Mouse (Mus musculus) kidney, adult 2 months (tissue): ENCODE data around the gene Bcr. TPM values are rescaled to one million over a fixed set of nuclear protein-coding genes. Genes with fewer than 3 reads are reported as not detected.

Experiments
- DNase-seq: peaks from one replicate; pipeline ENCODE4 v3.0.0; 2021
- H3K27ac ChIP-seq: fragments of 200-500 bp; 2 replicates; pipeline ENCODE4 v1.5.1; 2012; ENCODE audit warnings: low read depth, low read length, control low read depth, inconsistent platforms; ENCODE audit not compliant: insufficient read depth
- H3K27me3 ChIP-seq: fragments of 200-500 bp; replicated peaks from 2 replicates; pipeline ENCODE4 v1.6.1; 2012; ENCODE audit warnings: mild to moderate bottlenecking, moderate library complexity, low read length, inconsistent platforms; ENCODE audit not compliant: control insufficient read depth, insufficient read depth
- H3K36me3 ChIP-seq: fragments of 200-500 bp; 2 replicates; pipeline ENCODE4 v1.6.1; 2012; ENCODE audit warnings: mild to moderate bottlenecking, moderate library complexity, low read length, inconsistent platforms; ENCODE audit not compliant: control insufficient read depth, insufficient read depth
- H3K4me1 ChIP-seq: fragments of 200-500 bp; 2 replicates; pipeline ENCODE4 v1.6.1; 2011; ENCODE audit warnings: low read length; ENCODE audit not compliant: control insufficient read depth, insufficient read depth
- H3K4me3 ChIP-seq: fragments of 200-500 bp; 2 replicates; pipeline ENCODE4 v1.5.1; 2011; ENCODE audit warnings: mild to moderate bottlenecking, low read depth, low read length, control low read depth; ENCODE audit not compliant: insufficient read depth
- CTCF ChIP-seq: fragments of 200-500 bp; conservative IDR thresholded peaks from 2 replicates; pipeline ENCODE4 v1.5.1; 2011; ENCODE audit warnings: low read depth, mild to moderate bottlenecking, control low read depth, low read length, moderate library complexity, mixed read lengths; ENCODE audit not compliant: insufficient read depth, insufficient read length
- POLR2A ChIP-seq: fragments of 200-500 bp; IDR thresholded peaks from one replicate; pipeline ENCODE4 v1.6.1; 2011; ENCODE audit warnings: low read depth, low read length, control low read depth
- WGBS: fragments of 180-500 bp; shearing (Covaris S2); methylation state at CpG from one replicate; pipeline ENCODE4 v1.1.7; 2018; 5-methylcytosine and 5-hydroxymethylcytosine counted together
- polyA plus RNA-seq: library from polyadenylated mRNA; depleted of rRNA; stranded (reverse); fragments of >200 nt; gene quantifications from 2 replicates; pipeline ENCODE4 v1.2.3, GENCODE M21; 2012

Bcr gene
- polyA plus RNA-seq, 1 experiment, result 28.7 TPM

- no peak for DNase-seq
- no peak overlapping the region for H3K27ac ChIP-seq
- H3K4me3 ChIP-seq, result no peak overlapping the region
- no peaks in the 10 kb centered on the region for H3K36me3 ChIP-seq
- 94% methylated on average over 15 of the region's 15 CpGs for WGBS
- TF ChIP-seq POLR2A (no peak), CTCF (no peak)
- no peaks in the 10 kb centered on the region for H3K27me3 ChIP-seq
- H3K4me1 ChIP-seq, result no peaks in the 10 kb centered on the region
Observed at GRCm38 (mm10) chr10:75045831-75046230, 14.6 kb upstream of the Bcr start.

- TF ChIP-seq CTCF (no peak), POLR2A (no peak)
- no peaks in the 10 kb centered on the region; the same call in 1 of the 2 replicates for H3K4me1 ChIP-seq
- no peak overlapping the region for H3K27ac ChIP-seq
- DNase-seq, result no peak
- WGBS, result 96% methylated on average over 7 of the region's 7 CpGs
- no peak overlapping the region for H3K4me3 ChIP-seq
- no peaks in the 10 kb centered on the region for H3K36me3 ChIP-seq
- no peaks in the 10 kb centered on the region for H3K27me3 ChIP-seq
Observed at GRCm38 (mm10) chr10:75048711-75049110, 11.7 kb upstream of the Bcr start.

DNA sequence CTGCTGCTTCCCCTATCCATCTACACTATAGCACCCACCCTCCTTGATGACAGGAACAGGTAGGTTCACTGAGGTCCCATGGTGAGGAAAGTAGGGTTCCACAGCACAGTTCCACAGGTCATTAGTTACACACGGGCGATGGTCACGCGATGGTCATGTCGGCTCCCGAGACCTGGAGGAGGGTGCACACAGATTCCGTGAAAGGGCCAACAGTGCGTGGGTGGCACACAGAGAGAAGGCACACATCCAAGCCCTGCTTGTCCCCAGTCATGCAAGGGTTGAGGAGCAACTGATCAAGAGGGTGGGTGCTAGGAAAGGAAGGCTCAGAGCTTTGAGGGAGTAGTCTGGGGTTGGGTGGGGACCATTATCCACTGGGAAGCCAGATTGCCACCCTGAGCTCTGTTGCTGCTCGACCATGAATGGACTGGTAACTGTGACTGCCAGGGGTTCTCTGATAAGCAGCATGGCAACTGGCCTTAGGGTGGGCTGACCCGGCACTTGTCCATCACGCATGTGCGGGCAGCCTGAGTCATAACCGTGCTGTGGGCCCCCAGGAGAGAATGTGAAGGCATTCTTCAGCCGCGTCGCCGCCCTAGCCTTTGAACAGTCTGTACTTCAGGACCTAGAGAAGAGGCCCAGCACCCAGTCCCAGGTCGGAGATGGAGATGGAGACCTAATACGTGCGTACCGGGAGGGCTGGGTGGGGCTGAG is 8.9 kb upstream of the Bcr start:
- no peak overlapping the region for H3K27ac ChIP-seq
- DNase-seq, result no peak

DNA sequence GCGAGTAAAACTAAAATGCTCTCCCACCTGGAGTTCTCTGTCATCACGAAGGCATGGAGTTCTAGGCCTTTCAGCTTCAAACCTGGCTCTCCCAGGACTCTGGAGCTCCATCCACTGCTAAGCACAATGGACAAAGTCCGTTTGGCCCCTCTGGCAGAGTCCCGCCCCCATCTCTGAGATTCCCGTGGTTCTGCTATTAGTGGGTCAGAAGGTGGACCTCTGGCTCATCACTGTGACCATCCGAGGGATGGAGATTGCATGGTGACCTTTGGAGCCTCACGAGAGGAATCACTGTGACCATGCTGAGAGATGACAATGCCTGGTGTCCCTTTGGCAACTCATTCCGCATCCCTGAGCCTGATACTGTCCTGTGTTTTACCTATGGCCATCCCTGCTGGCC is 7.5 kb upstream of the Bcr start:
- peaks cover 5% of the 10 kb centered on the region; the same call in 1 of the 2 replicates for H3K4me1 ChIP-seq
- no peaks in the 10 kb centered on the region for H3K36me3 ChIP-seq
- no peak overlapping the region for H3K4me3 ChIP-seq
- peak; percentile 85 for DNase-seq
- 54% methylated on average over 8 of the region's 8 CpGs for WGBS
- TF ChIP-seq CTCF (no peak), POLR2A (no peak)
- no peaks in the 10 kb centered on the region for H3K27me3 ChIP-seq
- no peak overlapping the region for H3K27ac ChIP-seq

More for the DNA sequence above, 8.9 kb upstream of the Bcr start:
- no peak overlapping the region for H3K4me3 ChIP-seq
- no peak for TF ChIP-seq POLR2A
- no peak for TF ChIP-seq CTCF
- H3K4me1 ChIP-seq, result peaks cover 5% of the 10 kb centered on the region; the same call in 1 of the 2 replicates
- H3K36me3 ChIP-seq, result no peaks in the 10 kb centered on the region
- WGBS, result 85% methylated on average over 21 of the region's 21 CpGs
- no peaks in the 10 kb centered on the region for H3K27me3 ChIP-seq

DNA sequence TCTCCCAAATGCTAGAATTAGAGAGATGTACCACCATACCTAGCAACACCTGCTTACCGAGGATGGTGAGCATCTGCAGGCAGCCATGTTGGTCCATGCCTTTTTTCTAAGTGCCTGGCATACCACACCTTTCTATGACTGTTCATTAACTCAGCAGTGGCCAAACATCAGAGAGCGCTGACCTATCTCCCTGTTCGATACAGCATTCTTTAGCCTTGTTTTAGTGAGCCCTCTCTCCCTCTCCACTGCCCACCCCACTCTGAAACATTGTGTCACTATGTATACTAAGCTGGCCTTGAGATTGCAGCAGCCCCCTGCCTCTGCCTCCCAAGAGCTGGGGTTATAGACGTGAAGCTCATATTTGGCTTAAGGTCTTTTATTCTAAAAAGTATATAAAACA is 6.7 kb upstream of the Bcr start:
- TF ChIP-seq CTCF, result no peak
- TF ChIP-seq POLR2A, result no peak
- Histone ChIP-seq H3K36me3 (no peaks in the 10 kb centered on the region), H3K27ac (no peak overlapping the region), H3K4me3 (no peak overlapping the region), H3K27me3 (no peaks in the 10 kb centered on the region), H3K4me1 (peaks cover 5% of the 10 kb centered on the region; the same call in 1 of the 2 replicates)
- peak; percentile 65 for DNase-seq
- WGBS, result 44% methylated on average over 4 of the region's 4 CpGs

DNA sequence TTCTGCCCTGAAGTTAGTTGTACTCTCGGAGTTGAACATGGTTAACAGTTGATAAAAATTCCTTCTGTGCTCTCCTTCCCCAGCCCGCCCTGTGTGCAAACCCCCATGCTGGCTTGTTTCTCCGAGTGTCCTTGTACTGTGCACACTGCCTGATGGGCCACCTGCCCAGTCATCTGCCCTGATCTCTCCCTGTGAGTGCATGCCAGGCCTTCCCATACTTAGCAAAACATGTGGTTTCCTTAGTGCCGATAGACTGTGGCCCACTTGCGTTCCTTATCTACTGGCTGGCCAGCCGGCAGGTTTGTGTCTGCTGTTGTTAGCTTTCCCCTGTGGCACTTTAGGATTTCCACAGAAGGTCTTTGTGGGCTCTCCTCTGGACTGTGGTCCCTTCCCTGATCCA is 6.3 kb upstream of the Bcr start:
- H3K4me3 ChIP-seq, result no peak overlapping the region
- H3K27me3 ChIP-seq, result no peaks in the 10 kb centered on the region
- 42% methylated on average over 6 of the region's 6 CpGs for WGBS
- peaks cover 5% of the 10 kb centered on the region; the same call in 1 of the 2 replicates for H3K4me1 ChIP-seq
- no peak for DNase-seq
- TF ChIP-seq CTCF, result no peak
- TF ChIP-seq POLR2A, result no peak
- H3K36me3 ChIP-seq, result no peaks in the 10 kb centered on the region
- no peak overlapping the region for H3K27ac ChIP-seq

DNA sequence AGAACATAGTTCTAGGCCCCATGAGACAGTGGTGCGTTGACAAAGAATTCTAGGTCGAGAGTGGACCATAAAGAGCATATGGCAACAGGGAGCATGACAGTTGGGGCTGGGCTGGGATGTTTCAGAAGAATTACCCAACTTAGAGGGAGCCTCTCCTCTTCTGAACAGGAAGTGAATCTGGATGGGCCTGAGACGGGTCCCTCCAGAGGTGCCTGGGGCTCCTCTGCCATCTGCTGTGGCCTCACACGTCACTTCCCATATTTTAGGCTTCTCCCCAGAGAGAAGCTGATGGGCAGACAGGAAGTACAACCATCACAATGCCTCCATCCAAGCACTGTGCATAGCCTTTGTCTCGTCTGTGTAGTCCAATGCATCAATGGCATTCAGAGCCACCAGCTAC is 4.7 kb upstream of the Bcr start:
- no peaks in the 10 kb centered on the region for H3K36me3 ChIP-seq
- H3K27ac ChIP-seq, result no peak overlapping the region
- no peak for DNase-seq
- no peaks in the 10 kb centered on the region for H3K27me3 ChIP-seq
- H3K4me1 ChIP-seq, result peaks cover 8% of the 10 kb centered on the region; the same call in 1 of the 2 replicates
- WGBS, result 68% methylated on average over 5 of the region's 5 CpGs
- no peak overlapping the region for H3K4me3 ChIP-seq
- TF ChIP-seq CTCF (no peak), POLR2A (no peak)
